Mouse (Mus musculus) kidney, adult 2 months (tissue): ENCODE results near the gene Tmem256.

ENCODE experiments used
- CTCF ChIP-seq: fragments of 200-500 bp; conservative IDR thresholded peaks from 2 replicates; pipeline ENCODE4 v1.5.1; 2011; ENCODE audit warnings: low read depth, mild to moderate bottlenecking, control low read depth, low read length, moderate library complexity, mixed read lengths; ENCODE audit not compliant: insufficient read depth, insufficient read length
- POLR2A ChIP-seq: fragments of 200-500 bp; IDR thresholded peaks from one replicate; pipeline ENCODE4 v1.6.1; 2011; ENCODE audit warnings: low read depth, low read length, control low read depth

DNA sequence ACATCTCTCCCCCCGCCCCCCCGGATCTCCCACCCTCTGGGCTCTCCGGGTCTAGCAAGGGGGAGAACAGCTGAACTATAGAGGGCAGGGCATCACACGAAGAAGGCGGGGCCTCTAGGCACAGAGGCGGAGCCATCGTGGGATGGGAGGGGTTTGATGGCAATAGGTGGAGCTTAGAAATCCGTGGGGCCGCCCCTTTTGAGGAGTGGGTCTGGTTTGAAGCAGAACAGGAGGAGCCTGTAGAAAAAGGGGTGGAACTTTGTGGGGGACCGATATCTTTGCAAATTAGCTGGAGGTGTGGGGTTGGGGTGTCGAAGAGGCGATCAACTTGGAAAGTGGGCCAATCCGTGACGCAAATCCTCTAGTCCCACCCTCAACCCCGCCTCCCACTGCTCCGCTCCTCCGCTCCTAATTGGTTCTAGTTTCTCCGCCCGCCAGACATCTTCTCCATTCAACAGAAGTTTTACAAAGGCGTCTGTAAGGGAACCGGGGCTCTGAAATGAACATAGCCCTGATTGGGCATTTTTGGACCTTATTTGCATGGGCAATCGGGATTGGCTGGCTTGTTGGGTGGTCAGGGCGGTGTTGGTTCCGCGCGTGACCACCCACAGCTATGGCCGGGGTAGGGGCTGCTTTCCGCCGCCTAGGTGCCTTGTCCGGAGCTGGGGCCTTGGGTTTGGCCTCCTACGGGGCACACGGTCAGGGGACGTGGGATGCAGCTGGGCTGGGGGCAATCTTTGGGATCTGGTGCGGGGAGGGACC is at the start of gene Tmem256:
- peak; percentile 66 for TF ChIP-seq POLR2A
- no peak for TF ChIP-seq CTCF
